Mouse (Mus musculus) macrophage (primary cell): ENCODE measurements around the gene Os9. TPM values are rescaled to one million over a fixed set of nuclear protein-coding genes. Genes with fewer than 3 reads are reported as not detected.
A peak's percentile ranks its signal among the peaks of the same experiment; 100 is the strongest.
"Not testable (repeated sequence)": the region's sequence is repeated elsewhere in the genome, so short reads cannot be mapped to it uniquely, and the experiment has no call there.

ENCODE experiments used
- H3K27ac ChIP-seq: fragments of 350-480 bp; formaldehyde crosslinking; 2 replicates; pipeline ENCODE4 v1.9.0; 2021
- H3K36me3 ChIP-seq: fragments of 350-480 bp; formaldehyde crosslinking; 2 replicates; pipeline ENCODE4 v1.9.0; 2021; ENCODE audit errors: inconsistent target
- H3K4me3 ChIP-seq: fragments of 350-480 bp; formaldehyde crosslinking; 2 replicates; pipeline ENCODE4 v1.9.0; 2021; ENCODE audit errors: inconsistent target
- H3K79me2 ChIP-seq: fragments of 350-480 bp; formaldehyde crosslinking; 2 replicates; pipeline ENCODE4 v1.9.0; 2021; ENCODE audit errors: inconsistent target
- WGBS: methylation state at CpG from one replicate; pipeline ENCODE4 v1.1.7; 2026; ENCODE audit warnings: inconsistent platforms; ENCODE audit not compliant: missing documents; 5-methylcytosine and 5-hydroxymethylcytosine counted together
- polyA plus RNA-seq: library from polyadenylated mRNA; stranded (reverse); fragments of 250-400 nt; gene quantifications from 3 replicates; pipeline ENCODE4 v1.2.4, GENCODE M21; 2018; ENCODE audit warnings: inconsistent platforms

The Os9 gene
- polyA plus RNA-seq, 1 experiment from 2014 or later = 355 TPM

DNA sequence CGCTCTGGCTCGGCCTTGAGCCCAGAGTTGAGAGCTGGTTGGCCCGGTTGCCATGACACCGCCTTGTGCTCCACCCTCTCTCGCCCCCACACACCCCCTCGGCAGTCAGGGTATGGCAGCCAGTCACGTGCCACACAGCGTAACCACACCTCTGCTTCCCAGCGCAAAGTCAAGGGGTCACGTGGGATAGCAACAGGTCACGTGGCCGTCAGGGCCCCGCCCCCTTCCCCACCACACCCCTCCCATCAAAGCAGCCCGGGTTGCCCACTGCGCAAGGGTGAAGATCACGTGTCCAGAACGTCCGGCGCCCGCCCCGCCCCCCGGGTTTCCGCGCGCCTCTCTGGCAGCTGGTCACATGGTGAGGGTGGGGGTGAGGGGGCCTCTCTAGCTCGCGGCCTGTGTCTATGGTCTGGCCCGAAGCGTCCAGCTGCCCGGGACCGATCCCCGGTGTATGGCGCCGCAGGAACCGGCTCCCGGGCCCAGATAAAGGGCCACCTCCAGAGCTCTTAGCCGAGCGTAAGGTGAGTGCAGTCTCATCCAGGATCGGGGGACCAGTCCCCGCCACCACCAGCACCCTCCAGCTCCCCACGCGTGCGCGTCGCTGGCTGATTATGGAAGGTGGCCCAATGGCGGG lies 57.6 kb downstream of the Os9 start, which contains the start of gene Cdk4:
Gene Cdk4 (plus strand): TSS at position 296 of the 634 bp plus-strand sequence.
- Histone ChIP-seq H3K4me3 (peak within 1 kb of the TSS; percentile 69), H3K27ac (peak within 1 kb of the TSS; percentile 87), H3K79me2 (peaks cover 32% of the 10 kb centered on the region), H3K36me3 (peaks cover 34% of the 10 kb centered on the region)
- under 1% methylated on average over 46 of the region's 46 CpGs for WGBS

GRCm38 (mm10) chr10:127062503-127062902 lies 58.4 kb downstream of the Os9 start:
- no peak overlapping the region for H3K4me3 ChIP-seq
- H3K79me2 ChIP-seq = peaks cover 32% of the 10 kb centered on the region
- H3K27ac ChIP-seq = peak overlapping the region; percentile 62

GRCm38 (mm10) chr10:127062101-127062500 lies 58.8 kb downstream of the Os9 start:
- H3K79me2 ChIP-seq = peaks cover 32% of the 10 kb centered on the region
- 95% methylated on average over 2 of the region's 4 CpGs for WGBS
- peak overlapping the region; percentile 62 for H3K27ac ChIP-seq
- H3K36me3 ChIP-seq = peaks cover 24% of the 10 kb centered on the region
- H3K4me3 ChIP-seq = not testable (repeated sequence)

More at GRCm38 (mm10) chr10:127062503-127062902, 58.4 kb downstream of the Os9 start:
- WGBS = 39% methylated on average over 5 of the region's 5 CpGs
- peaks cover 28% of the 10 kb centered on the region for H3K36me3 ChIP-seq

GRCm38 (mm10) chr10:127061513-127061912 lies 59.4 kb downstream of the Os9 start:
- no peak overlapping the region for H3K4me3 ChIP-seq
- H3K27ac ChIP-seq = no peak overlapping the region
- peaks cover 18% of the 10 kb centered on the region for H3K36me3 ChIP-seq
- peaks cover 29% of the 10 kb centered on the region for H3K79me2 ChIP-seq
- WGBS = 82% methylated on average over 2 of the region's 2 CpGs

DNA sequence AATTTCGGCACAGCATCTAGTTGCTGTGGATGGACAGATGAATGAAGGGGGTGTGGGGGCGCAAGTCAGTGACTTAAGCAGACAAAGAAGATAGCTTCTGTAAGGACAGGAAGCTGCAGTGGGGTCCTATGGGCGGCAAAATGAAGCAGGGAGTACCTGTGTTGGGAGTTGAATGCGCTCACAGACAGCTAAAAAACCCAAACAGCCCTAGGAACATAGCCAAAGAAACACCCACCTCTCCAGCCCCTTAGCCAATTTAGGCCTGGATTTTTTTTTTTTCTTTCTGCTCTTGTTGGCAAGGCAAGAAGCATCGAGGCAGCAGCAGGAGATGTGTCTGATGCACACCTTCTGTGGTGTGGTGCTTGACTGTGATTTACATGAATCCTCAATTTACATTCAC lies 59.8 kb downstream of the Os9 start:
- Histone ChIP-seq H3K4me3 (no peak overlapping the region), H3K79me2 (peaks cover 26% of the 10 kb centered on the region), H3K36me3 (peaks cover 13% of the 10 kb centered on the region), H3K27ac (no peak overlapping the region)
- 91% methylated on average over 5 of the region's 5 CpGs for WGBS

- peaks cover 18% of the 10 kb centered on the region for H3K79me2 ChIP-seq
- H3K36me3 ChIP-seq = peaks cover 5% of the 10 kb centered on the region; the same call in 1 of the 2 replicates
- 7% methylated on average over 51 of the region's 72 CpGs for WGBS
- peak within 1 kb of the TSS; percentile 11 for H3K4me3 ChIP-seq
- no peak within 1 kb of the TSS for H3K27ac ChIP-seq
Observed at GRCm38 (mm10) chr10:127059968-127060916, 60.7 kb downstream of the Os9 start, which contains the start of gene March9. TSS of gene March9 (minus strand) at chr10:127060184.

DNA sequence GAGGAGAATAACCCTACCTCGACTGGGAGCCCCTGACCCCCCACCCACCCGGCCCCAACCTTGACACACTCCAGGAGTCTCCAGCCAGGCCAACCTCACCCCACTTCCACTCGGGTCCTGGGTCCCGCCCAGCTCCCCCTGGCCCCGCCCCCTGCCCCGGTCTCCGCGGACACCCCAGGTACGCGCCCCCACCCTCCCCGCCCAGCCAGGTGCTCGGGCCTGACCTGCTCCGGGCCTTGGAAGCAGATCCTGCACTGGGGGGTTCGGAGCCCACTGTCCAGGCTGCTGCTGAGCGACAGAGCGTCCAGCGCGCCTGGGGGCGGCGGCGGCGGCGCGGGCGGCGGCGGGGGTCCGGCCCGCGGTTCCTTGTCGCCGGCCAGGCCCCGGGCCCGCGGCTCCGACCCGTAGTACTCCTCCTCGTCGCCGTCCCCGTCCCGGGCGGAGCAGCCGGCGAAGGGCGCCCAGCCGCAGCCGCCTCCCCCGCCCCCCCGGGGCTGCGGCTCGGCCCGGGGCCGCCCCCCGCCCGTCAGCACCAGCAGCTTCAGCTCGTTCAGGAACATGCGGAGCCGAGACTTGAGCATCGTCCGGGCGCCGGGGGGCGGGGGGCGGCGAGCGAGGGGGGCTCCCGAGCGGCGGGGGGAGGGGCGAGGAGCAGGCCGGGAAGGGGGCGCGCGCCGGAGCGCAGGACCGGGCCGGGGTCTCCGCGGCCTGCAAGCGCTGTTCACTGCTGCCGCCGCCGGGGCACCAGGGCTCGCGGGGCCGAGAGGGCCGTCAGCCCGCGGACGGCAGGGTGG lies 61.6 kb downstream of the Os9 start:
- Histone ChIP-seq H3K27ac (no peak overlapping the region), H3K36me3 (no peaks in the 10 kb centered on the region), H3K79me2 (peaks cover 9% of the 10 kb centered on the region), H3K4me3 (no peak overlapping the region)
- WGBS = 0% methylated on average over 44 of the region's 92 CpGs

DNA sequence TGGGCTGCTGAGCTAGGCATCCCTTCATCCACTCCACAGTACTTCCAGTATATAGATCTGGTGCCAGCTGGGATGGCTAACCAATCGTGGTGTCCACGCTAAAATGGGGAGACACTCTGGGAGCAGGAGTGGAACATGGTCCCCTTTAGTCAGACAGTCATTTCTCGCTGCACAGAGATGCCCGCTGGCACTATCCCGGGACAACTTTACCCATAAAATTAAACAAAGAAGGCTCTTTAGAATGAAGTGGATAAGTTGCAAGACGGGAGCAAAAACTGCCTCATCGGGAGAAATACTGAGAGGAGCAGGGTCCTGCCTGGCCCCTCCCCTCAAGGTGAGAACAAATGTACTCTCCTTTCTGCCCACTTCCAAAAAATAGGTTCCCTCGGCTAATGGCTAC lies 62.2 kb downstream of the Os9 start:
- Histone ChIP-seq H3K79me2 (peaks cover 3% of the 10 kb centered on the region), H3K36me3 (no peaks in the 10 kb centered on the region), H3K27ac (no peak overlapping the region), H3K4me3 (no peak overlapping the region)
- WGBS = 25% methylated on average over 8 of the region's 8 CpGs

GRCm38 (mm10) chr10:127058161-127058560 lies 62.8 kb downstream of the Os9 start:
- WGBS = 5% methylated on average over 9 of the region's 9 CpGs

GRCm38 (mm10) chr10:127056490-127056889 lies 64.4 kb downstream of the Os9 start:
- Histone ChIP-seq H3K27ac (no peak overlapping the region), H3K79me2 (no peaks in the 10 kb centered on the region), H3K4me3 (no peak overlapping the region), H3K36me3 (no peaks in the 10 kb centered on the region)
- 88% methylated on average over 15 of the region's 20 CpGs for WGBS

More at GRCm38 (mm10) chr10:127058161-127058560, 62.8 kb downstream of the Os9 start:
- Histone ChIP-seq H3K27ac (no peak overlapping the region), H3K4me3 (no peak overlapping the region), H3K79me2 (no peaks in the 10 kb centered on the region), H3K36me3 (no peaks in the 10 kb centered on the region)

DNA sequence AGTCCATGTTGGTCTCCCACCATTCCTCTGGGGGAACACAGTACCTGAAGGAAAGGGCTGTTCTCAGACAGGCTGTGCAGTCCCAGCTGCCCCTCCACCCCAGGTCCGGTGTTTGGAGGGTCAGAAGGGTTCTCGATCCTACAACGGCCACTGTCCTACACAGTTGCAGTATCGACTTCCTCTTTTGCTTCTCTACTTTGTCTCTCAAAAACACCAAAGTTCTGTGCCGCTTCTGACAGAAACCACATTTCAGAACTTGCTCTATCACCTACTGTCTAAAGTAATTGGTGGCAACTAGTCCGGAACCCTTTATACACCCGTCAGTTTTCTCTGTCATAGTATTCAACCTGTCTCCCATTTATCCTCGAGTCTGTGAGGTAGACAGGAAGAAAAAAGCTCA lies 65.5 kb downstream of the Os9 start:
- H3K79me2 ChIP-seq = no peaks in the 10 kb centered on the region
- no peak overlapping the region for H3K27ac ChIP-seq
- no peak overlapping the region for H3K4me3 ChIP-seq
- WGBS = 14% methylated on average over 8 of the region's 8 CpGs
- H3K36me3 ChIP-seq = no peaks in the 10 kb centered on the region

DNA sequence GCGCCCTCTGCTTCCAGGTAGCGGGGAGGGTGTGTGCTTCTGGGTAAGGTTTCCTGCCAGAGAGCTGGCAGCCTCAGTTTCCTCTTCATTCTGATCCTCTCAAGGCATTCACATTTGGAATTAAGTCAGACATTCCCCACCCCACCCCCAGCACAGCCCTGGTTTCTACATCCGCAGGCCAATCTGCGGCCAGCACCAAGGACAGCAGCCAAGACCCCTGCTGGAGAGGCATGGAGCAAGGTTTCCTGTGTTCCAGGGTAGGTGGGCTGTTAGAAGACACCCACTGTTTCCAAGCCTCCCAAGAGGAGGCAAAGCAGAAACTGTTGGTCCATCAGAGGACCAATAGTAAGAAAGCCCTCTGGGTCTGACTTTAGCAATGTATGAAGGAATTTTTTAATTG lies 66.3 kb downstream of the Os9 start:
- Histone ChIP-seq H3K79me2 (no peaks in the 10 kb centered on the region), H3K27ac (no peak overlapping the region), H3K36me3 (no peaks in the 10 kb centered on the region), H3K4me3 (no peak overlapping the region)
- WGBS = 97% methylated on average over 4 of the region's 4 CpGs

DNA sequence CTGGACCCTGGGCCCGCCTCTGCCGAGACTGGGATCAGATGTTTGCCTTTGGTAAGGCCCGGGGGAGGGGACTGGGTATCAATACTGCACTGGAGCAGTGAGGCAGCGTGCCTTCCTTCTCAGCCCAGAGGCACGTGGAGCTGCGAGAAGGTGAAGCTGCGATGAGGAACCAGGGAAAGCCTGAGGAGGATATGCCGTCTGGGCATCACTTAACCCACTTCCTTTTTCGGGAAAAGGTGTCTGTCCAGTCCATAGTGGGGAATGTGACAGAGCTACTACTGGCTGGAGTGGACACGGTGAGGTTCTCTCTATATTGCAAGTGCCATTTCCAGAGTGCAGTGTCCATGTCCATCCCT lies 70.8 kb downstream of the Os9 start:
- H3K27ac ChIP-seq = no peak overlapping the region
- no peaks in the 10 kb centered on the region for H3K79me2 ChIP-seq
- no peak overlapping the region for H3K4me3 ChIP-seq
- H3K36me3 ChIP-seq = no peaks in the 10 kb centered on the region
- 5% methylated on average over 10 of the region's 10 CpGs for whole genome bisulfite sequencing

DNA sequence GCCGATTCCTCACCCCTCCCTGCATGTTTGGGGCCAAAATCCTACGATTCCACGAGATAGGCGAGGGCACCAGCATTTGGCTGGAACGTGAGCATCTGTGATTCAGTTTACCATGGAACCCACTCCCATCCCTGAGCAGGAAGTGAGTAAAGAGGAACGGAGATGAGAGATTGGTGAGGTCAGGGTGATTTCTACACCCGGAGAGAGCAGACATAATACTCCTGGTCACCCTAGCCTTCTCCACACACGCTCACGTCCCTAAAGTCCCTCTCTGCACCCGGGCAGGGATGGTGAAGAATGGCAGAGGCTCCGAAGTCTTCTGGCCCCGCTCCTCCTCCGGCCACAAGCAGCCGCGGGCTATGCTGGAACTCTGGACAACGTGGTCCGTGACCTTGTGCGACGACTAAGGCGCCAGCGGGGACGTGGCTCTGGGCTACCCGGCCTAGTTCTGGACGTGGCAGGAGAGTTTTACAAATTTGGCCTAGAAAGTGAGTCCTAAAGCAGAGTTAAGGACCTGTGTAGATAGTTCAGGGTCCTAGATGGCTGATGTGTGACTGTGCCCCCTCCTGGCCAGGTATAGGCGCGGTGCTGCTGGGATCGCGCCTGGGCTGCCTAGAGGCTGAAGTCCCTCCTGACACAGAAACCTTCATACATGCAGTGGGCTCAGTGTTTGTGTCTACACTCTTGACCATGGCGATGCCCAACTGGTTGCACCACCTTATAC lies 71.4 kb downstream of the Os9 start:
- Histone ChIP-seq H3K4me3 (no peak overlapping the region), H3K36me3 (no peaks in the 10 kb centered on the region), H3K79me2 (no peaks in the 10 kb centered on the region), H3K27ac (no peak overlapping the region)
- 4% methylated on average over 29 of the region's 29 CpGs for WGBS
